Mouse (Mus musculus) olfactory bulb, adult 2 months (tissue): ENCODE data around the gene Clstn1.

Experiments
- CTCF ChIP-seq: fragments of 200-500 bp; IDR thresholded peaks from 2 replicates; pipeline ENCODE4 v1.5.1; 2012; ENCODE audit warnings: low read depth, mild to moderate bottlenecking, low read length, moderate library complexity; ENCODE audit not compliant: insufficient read depth
- POLR2A ChIP-seq: fragments of 200-500 bp; IDR thresholded peaks from 2 replicates; pipeline ENCODE4 v1.6.1; 2012; ENCODE audit warnings: mild to moderate bottlenecking, low read depth, low read length, moderate library complexity; ENCODE audit not compliant: insufficient read depth

DNA sequence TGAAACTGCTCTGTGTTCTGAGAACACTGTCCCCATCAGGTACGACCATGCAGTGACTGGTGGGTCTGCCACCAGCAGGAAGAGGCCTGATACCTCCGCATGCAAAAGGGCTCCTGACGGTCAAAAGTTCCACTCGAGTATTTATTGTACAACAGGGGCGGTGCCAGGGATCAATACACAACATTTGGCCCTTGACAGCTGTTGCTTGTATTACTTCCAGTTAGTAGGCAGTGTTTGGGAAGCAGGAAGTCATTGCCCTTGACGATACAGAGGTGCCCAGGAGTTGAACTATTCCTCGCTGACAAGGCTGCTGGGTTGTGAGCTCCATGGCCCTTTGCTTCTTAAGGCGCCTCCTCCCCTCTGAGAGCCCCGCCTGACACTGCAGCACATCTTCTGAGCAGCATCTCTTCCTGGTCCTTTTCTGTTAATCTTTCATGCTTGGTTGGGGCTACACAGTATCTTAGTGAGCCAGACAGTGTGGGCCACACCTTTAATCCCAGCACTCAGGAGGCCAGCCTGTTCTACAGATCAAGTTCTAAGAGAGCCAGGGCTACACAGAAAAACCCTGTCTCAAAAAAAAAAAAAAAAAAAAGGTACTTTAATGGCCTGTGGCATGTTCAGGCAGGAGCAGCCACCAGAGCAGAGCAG lies 39.3 kb upstream of the Clstn1 start:
- TF ChIP-seq CTCF, result no peak
- no peak for TF ChIP-seq POLR2A
